Mouse (Mus musculus) bone marrow, adult 2 months (tissue): ENCODE data around the gene Helq. TPM values are rescaled to one million over a fixed set of nuclear protein-coding genes. Genes with fewer than 3 reads are reported as not detected.

Source experiments
- H3K27ac ChIP-seq: fragments of 200-500 bp; 2 replicates; pipeline ENCODE4 v1.5.1; 2012; ENCODE audit warnings: low read depth, mild to moderate bottlenecking, control low read depth, inconsistent platforms, low read length; ENCODE audit not compliant: control insufficient read depth, poor library complexity, insufficient read depth
- H3K4me1 ChIP-seq: fragments of 200-500 bp; 2 replicates; pipeline ENCODE4 v1.6.1; 2011; ENCODE audit warnings: low read length; ENCODE audit not compliant: control insufficient read depth, insufficient read depth
- H3K4me3 ChIP-seq: fragments of 200-500 bp; replicated peaks from 2 replicates; pipeline ENCODE3; 2011; ENCODE audit warnings: mild to moderate bottlenecking, low read depth, low read length, control low read depth; ENCODE audit not compliant: control insufficient read depth
- CTCF ChIP-seq: fragments of 200-500 bp; IDR thresholded peaks from 2 replicates; pipeline ENCODE4 v1.5.1; 2011; ENCODE audit warnings: low read length, control low read depth; ENCODE audit not compliant: control insufficient read depth, insufficient read depth
- POLR2A ChIP-seq: fragments of 200-500 bp; IDR thresholded peaks from 2 replicates; pipeline ENCODE4 v1.6.1; 2011; ENCODE audit warnings: low read depth, mild to moderate bottlenecking, control low read depth, low read length, borderline replicate concordance; ENCODE audit not compliant: control insufficient read depth
- WGBS: fragments of 180-500 bp; shearing (Covaris S2); methylation state at CpG from one replicate; pipeline ENCODE4 v1.1.7; 2018; 5-methylcytosine and 5-hydroxymethylcytosine counted together
- polyA plus RNA-seq: library from polyadenylated mRNA; stranded (reverse); fragments of >200 nt; gene quantifications from 2 replicates; pipeline ENCODE4 v1.2.4, GENCODE M21; 2011; ENCODE audit warnings: low replicate concordance; ENCODE audit not compliant: missing spikeins, insufficient read depth, insufficient read length

The Helq gene
- polyA plus RNA-seq, 1 experiment, result 50.7 TPM

DNA sequence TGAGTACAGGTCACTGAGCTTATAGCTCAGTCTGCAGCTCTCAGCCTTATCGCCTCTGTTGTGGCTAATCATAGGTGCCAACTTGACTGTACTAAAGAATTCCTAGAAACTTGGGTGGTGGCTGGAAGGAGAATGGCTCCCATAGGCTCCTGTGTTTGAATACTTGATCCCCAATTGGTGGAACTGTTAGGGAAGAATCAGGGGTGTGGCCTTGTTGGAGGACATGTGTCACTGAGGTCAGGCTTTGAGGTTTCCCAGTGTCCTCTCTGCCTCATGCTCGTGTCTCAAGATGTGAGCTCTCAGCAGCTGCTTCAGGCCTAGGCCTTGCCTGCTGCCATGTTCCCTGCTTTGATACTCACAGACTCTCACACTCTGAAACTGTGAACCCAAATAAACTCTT is 35.4 kb upstream of the Helq start:
- Histone ChIP-seq H3K27ac (no peak overlapping the region), H3K4me3 (no peak overlapping the region), H3K4me1 (no peaks in the 10 kb centered on the region)
- TF ChIP-seq POLR2A (no peak), CTCF (no peak)
- WGBS, result 79% methylated on average over 2 of the region's 2 CpGs

DNA sequence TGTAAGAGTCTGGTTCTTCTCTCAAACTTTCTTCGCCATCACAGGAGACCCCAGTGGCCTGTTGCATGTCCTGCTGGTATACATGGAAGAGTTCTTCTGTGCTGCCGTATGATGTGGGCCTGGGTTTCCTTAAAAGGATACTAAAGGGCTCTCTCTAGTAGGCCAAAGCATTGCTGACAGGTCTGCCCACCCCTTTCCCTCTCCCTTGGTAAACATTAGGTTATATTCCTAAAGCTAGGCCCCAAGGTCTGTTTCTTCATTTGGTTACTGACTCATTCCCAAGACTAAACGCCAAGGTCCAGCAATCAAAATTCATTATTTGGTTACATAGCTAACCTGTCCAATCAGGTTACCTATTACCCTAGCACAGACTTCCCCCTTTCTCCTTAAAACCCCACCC is 34.3 kb upstream of the Helq start:
- 84% methylated on average over 3 of the region's 3 CpGs for WGBS
- Histone ChIP-seq H3K4me1 (no peaks in the 10 kb centered on the region), H3K27ac (no peak overlapping the region), H3K4me3 (no peak overlapping the region)
- no peak for TF ChIP-seq CTCF
- TF ChIP-seq POLR2A, result no peak

DNA sequence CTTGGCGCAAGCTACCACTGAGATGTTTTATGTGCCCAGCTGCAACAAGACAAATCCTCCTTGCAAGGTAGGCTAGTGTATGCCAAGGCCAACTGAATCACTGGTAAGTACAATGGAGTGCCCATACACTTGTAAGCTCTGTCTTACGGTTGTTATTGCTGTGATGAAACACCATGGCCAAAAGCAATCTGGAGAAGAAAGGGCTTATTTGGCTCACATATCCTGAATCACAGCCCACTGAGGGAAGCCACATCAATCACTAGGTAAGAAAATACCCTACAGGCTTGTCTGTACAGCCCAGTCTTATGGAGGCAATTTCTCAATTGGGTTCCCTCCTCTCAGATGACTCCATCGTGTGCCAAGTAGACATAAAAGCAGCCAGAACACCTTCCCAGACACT is 30.3 kb upstream of the Helq start:
- WGBS, result 71% methylated on average over 3 of the region's 3 CpGs
- no peak overlapping the region for H3K4me3 ChIP-seq

DNA sequence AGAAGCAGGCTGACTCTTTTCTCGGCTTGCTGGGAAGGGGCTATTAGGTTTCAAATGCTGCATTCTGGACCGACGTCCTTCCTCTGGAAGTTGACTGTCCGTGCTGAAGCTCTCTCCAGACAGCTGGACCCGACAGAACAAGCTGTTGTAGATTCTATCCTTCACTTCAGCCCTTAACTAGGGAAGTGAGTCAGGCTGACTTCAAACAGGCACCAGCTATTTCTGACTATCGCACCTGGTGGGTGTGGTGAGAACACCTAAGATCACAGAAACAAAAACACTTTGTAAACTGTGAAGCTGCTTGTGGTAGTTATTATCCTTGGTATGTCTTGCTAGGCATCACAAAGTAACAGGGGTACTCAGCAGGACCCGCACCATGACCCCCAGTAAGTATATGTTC is 28.1 kb upstream of the Helq start:
- no peaks in the 10 kb centered on the region for H3K4me1 ChIP-seq
- TF ChIP-seq CTCF (no peak), POLR2A (no peak)
- WGBS, result 72% methylated on average over 7 of the region's 7 CpGs
- no peak overlapping the region for H3K4me3 ChIP-seq
- no peak overlapping the region for H3K27ac ChIP-seq

More for the DNA sequence above, 30.3 kb upstream of the Helq start:
- Histone ChIP-seq H3K27ac (no peak overlapping the region), H3K4me1 (no peaks in the 10 kb centered on the region)
- no peak for TF ChIP-seq POLR2A
- TF ChIP-seq CTCF, result no peak

DNA sequence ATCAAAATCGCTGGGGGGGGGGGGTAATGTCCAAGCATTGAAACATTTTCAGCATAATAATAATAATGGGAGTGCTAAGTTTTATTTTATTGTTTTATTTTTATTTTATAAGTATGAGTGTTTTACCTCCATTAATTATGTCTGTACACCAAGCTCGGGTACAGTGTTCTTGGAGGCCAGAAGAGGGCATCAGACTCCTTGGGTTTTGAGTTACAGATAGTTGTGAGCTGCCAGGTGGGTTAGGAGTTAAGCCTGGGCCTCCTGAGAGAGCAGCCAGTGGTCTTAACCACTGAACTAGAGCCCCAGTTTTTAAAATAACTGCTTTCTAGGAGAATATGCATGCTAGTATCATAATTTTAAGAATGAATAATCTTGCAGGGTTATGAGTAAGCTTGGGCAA is 27.6 kb upstream of the Helq start:
- Histone ChIP-seq H3K4me1 (no peaks in the 10 kb centered on the region), H3K4me3 (no peak overlapping the region), H3K27ac (no peak overlapping the region)
- WGBS, result 13% methylated on average over 2 of the region's 2 CpGs
- TF ChIP-seq CTCF (peak; percentile 35; the same call in 1 of the 2 replicates), POLR2A (no peak)

DNA sequence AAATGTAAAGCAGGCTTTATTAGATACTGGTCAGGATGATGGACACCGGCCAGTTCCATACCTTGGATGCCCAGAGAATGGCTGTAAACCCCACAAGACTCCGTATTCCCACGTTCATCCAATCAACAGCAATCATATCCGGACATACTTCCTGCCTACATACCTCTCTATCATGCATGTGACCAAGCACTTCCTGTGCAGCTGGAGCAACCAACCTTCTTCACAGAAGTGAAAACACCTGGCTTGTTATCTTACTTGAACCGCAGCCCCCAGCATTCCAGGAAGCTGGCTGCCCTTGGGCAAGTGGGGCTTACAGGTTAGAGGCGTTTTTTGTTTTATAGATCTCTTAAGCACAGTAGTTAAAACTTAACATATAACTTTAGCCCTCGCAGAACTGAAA is 24.4 kb upstream of the Helq start:
- Histone ChIP-seq H3K4me3 (no peak overlapping the region), H3K4me1 (no peaks in the 10 kb centered on the region), H3K27ac (no peak overlapping the region)
- 59% methylated on average over 7 of the region's 7 CpGs for WGBS
- no peak for TF ChIP-seq CTCF
- TF ChIP-seq POLR2A, result no peak

DNA sequence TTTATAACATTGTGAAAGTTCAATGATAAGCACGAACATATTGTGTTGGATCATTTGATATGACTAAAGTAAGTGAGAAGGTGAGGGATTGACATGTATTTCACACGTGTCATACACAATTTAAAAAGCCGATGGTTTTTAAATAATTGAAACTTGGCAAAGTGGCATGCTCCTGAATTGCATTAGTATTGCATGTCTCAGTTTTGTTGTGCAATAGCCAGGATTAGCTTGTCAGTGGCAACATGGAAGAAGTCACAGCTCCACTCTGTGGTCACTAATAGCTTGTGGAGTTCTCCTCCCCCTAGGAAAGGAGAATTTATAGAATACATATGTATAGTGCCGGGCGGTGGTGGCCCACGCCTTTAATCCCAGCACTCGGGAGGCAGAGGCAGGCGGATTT is 23.0 kb upstream of the Helq start:
- no peak for TF ChIP-seq POLR2A
- no peak for TF ChIP-seq CTCF
- Histone ChIP-seq H3K4me3 (no peak overlapping the region), H3K4me1 (no peaks in the 10 kb centered on the region), H3K27ac (no peak overlapping the region)
- 47% methylated on average over 8 of the region's 8 CpGs for WGBS

DNA sequence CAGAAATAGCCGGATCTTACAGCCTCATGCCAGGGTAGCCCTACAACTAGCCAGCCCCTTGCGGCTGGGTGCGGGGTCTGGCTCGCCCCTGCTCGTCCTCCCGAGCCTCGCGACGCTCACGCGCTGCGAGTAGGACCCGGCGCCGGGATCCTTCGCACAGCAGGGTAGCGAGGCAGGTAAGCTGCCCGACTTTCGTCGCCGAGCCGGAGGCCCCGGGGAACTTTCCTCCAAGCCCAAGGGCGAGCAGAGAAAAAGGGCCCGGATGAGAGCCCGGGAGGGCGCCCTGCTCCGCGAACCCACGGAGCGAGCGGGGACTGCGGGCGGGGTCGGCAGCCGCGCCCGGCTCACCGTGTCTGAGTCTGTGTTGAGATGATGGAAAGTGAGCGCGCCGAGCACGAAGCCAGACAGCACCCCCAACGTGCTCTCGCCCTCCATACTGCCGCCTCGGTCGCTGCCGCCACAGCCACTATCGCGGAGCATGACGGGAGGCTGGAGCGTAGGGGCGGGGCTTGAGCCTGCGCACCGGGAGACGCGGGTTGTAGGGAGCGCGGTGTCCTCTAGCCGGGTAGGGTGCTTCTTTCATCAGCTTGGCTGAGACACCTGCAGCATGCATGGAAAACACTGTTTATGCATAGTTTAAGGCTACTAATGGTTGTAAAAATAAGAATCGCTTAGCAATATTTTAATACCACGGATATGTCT is 22.2 kb upstream of the Helq start, which contains the start of gene Abraxas1:
Gene Abraxas1, minus strand, starts transcription at position 483 of the 702 bp plus-strand sequence.
- peak within 1 kb of the TSS; percentile 80 for H3K27ac ChIP-seq
- WGBS, result under 1% methylated on average over 63 of the region's 63 CpGs
- H3K4me3 ChIP-seq, result peak within 1 kb of the TSS; percentile 79
- no peaks in the 10 kb centered on the region for H3K4me1 ChIP-seq
- TF ChIP-seq CTCF, result 0 out of 2 replicates have a peak, but pooled peaks have one; percentile 9
- TF ChIP-seq POLR2A, result peak; percentile 98
